Mouse (Mus musculus): ENCODE data around the gene Maz.

GRCm38 (mm10) chr7:126988816-126989215, 38.0 kb downstream of the Maz start:
- TF ChIP-seq EP300 (IDR thresholded peaks at IDR 0.05; ENCODE audit: low read depth in 1 of 2, low read length in 2 of 2) (no peak), ZNF384 (IDR thresholded peaks at IDR 0.05; ENCODE audit: low read depth, low read length) (no peak), POLR2A (IDR thresholded peaks at IDR 0.05; ENCODE audit: control insufficient read depth in 1 of 2, insufficient read depth in 1 of 2, low read depth in 1 of 2, low read length in 2 of 2, poor library complexity in 1 of 2) (no peak), GATA1 (IDR thresholded peaks at IDR 0.05; ENCODE audit: low read depth, low read length) (no peak), TAL1 (IDR thresholded peaks at IDR 0.05; ENCODE audit: low read length) (no peak), ZC3H11A (IDR thresholded peaks at IDR 0.05; ENCODE audit: low read depth, low read length) (no peak)
